Mouse (Mus musculus) erythroblast, embryonic 14.5 days (primary cell): ENCODE measurements around the gene Aprt.

ENCODE experiments used
- GATA1 ChIP-seq: IDR thresholded peaks from 2 replicates; pipeline ENCODE4 v1.6.1; 2012; ENCODE audit warnings: low read length, inconsistent platforms, mixed read lengths
- TAL1 ChIP-seq: IDR thresholded peaks from 3 replicates; pipeline ENCODE4 v1.6.1; 2012; ENCODE audit warnings: low read length, inconsistent platforms, mixed read lengths

DNA sequence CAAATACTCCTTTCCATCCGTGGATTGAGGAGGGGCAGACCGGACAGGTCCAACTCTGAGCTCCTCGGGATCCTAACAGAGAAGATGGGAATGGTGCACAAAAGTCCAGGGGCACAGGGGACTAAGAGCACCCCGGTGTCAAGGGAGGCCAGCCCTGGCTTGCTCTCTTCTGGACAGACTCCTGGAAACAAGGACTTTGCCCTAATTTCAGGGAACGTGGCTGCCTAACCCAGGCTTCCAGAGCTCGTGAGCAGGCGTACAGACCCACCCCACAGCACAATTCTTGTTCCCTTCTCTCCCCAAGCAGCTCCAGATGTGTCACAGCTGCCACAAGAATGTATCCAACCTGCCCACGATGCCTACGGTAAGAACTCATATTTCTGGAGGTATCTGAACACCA, 49.1 kb upstream of the Aprt start:
- no peak for TF ChIP-seq GATA1
- no peak for TF ChIP-seq TAL1
